Mouse (Mus musculus): ENCODE results near the gene Col15a1.
A peak's percentile ranks its signal among the peaks of the same experiment; 100 is the strongest.

The Col15a1 gene

DNA sequence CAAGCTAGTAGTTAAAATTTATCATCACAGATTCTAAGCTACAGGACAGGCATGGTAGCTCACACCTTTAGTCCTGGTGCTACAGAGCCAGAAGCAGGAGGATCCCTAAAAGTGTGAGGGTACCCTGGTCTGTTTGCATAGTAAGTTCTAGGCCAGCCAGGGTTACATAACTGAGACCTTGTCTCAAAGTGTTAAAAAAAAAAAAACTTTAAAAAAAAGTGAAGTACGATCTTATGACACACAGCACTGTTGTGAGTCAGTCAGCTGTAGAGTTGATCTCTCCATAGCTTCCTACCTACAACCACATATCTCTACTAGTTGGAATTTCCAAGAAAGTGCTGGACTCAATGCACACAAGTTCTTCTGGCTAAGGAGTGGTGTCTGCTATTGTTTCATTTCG, 67.0 kb downstream of the Col15a1 start:
- DNase-seq: no peak

DNA sequence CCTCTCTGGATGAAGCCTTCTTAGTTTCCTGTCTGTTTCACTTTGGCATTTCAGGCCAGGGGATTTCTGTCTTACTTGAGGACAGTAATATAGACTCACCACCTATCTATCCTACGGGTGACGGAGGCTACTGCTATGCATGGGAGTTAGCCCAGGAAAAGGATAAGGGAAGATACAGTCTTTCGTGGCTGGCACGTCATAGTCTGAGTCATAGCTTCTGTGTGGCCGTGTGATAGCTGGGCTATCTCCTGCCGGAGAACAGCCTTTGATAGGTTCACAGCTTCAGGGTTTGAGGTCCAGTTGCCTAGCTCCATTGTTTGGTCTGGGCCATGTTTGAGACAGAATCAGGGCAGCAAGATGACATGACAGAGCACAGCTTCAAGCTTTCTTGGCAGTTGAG, 70.4 kb downstream of the Col15a1 start:
- DNase-seq: no peak

DNA sequence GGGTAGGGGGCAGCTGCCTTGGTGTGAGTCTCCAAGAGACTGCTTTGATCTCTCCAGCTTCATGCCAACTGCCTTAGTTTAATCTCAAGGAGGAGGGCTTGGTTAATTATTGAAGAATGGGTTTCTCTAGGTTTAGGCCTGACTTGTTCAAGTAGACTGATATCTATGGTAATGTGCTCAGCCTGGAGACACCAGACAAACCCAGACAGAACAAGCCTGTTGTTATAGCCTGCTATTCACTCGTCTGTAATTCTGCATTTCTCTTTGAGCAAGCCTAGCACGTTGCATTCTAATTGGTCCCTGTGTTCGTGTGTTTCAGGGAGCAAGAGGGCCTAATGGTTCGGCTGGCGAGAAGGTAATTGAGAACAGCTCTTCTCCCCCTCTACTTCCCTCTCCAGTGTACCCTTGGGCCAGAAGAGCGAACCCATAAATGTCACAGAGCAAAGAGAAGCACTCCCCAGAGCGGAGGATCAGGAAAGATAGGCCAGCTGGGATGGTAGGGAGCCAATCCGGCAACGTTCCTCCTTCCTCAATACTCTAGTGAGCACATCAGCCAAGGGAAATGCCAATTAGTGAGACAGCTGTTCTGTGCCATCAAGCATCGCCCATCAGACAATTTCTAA, 71.2 kb downstream of the Col15a1 start:
- DNase-seq: no peak

DNA sequence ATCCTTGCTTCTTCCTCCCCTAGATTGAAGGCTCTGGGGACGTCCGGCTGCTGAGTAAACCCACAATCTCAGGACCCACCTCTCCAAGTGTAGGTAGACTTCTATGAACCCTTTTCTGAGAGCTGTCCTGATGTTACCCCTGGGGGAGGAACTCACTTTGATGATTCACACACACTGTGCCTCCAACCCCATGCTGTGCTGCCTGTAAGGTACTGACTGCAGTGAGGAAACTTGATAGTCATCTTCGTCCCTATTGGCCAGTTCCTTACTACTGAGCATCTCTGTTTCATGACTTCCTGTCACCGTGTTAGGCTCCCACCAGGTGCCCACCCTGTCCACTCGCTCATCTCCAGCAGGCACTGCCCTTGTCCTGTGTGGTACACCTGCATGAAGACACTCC, 72.2 kb downstream of the Col15a1 start:
- DNase-seq: no peak

DNA sequence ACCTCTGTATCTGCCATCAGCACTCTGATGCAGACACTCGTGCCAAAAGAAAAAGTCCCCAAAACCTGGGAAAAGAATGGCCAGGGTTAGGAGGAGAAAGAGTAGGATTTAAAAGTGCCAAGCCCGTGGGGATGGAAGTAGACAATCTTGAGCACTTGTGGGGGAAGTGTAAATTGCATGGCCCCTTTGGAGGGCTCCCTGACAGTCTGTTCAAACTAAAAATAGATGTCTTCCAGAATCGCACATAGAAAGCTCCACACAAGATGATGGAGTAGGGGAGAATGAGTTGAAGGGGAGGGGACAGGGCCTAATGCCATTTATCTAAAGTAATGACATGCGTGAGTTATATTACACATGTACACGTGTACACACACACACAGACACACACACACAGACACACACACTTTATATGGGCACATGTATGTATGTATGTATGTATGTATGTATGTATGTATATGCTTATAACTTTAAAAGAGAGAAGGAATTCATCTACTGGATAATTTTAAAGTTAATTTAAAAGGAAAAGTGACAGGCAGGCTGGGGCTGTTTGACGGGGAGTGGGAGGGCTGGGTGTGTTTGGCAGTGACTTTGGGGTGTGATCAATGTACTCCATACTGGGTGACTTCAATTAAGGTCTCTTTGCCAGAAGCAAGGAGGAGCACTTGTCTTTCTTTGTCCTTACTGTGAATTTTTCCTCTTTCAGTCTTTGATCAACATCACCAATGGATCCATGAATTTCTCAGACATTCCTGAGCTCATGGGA, 74.1 kb downstream of the Col15a1 start:
- DNase-seq: no peak

DNA sequence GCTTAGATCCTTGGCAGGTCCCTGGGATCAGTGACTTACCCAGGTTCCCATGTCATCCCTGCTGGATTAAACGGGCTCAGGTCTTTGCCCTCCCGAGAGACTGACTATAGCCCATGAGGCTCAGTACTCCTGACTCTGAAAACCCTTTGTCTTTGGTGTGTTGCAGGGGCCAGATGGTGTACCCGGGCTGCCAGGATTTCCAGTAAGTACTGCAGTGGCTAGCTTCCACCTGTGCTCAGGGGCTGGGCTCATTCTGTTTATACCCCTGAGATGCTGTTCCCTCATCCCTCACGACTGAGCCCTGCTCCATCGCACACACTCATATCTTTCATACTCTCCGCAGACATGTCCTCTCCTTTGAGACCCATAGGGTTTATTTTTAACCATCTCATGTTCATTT, 76.3 kb downstream of the Col15a1 start:
- DNase-seq: no peak

DNA sequence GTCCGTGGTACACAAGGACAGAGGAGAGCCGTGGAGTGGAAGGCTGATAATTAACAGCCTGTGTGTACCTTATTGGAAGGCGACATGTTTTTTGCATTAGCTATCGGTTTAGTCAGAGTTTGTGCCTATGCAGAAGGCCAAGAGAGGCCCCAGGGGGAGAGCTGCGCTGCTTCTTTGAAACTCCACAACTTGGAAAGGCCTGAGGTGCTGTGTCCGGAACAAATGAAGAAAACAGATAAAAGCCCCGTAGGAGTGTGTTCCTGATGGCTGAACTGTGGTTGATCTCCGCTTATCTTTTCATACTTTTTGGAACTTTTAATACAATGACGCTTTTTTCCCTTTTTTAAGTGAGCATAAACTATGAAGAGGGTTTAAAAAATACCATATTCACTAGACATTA, 76.9 kb downstream of the Col15a1 start:
- DNase-seq: no peak

DNA sequence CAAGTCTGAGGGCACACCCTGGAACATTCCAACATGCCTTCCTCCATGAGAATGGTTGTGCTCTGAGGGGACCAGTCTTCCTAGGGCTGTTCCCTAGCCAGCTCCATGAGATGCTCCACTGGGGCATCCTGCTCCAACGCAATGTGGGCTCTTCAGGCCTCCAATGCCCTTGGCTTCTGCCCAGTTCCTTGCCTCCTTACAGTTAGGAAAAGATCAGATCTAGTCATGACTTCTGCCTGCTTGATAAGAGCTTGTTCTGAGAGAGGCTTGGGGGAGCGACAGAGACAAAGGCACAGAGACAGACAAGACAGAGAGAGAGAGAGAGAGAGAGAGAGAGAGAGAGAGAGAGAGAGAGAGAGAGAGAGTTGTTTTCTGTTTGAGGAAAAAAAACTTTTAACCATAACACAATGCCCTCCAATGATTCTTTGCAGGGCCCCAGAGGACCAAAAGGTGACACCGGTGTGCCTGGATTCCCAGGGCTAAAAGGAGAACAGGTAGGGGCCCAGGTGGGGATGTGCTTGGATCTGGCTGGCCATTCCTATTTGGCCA, 78.7 kb downstream of the Col15a1 start:
- DNase-seq: no peak

DNA sequence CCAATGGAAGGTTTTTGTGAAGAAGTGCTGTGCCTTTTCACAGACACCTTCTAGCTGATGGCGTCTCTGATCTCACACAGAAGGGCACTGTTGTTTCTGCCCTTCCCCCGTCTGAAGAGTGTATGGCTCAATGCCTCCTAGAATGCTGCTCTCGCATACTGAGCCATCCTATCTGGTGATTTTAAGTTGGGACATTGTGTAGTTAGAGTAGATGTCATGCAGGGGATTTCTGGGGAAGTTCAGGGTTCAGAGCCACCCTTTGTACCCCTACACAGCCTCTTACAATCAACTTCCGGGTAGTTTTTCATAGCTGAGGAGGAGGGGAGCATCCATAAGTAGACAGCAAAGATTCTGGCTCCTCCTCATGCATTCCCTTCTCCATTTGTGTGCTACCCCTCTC, 79.5 kb downstream of the Col15a1 start:
- no peak for DNase-seq

DNA sequence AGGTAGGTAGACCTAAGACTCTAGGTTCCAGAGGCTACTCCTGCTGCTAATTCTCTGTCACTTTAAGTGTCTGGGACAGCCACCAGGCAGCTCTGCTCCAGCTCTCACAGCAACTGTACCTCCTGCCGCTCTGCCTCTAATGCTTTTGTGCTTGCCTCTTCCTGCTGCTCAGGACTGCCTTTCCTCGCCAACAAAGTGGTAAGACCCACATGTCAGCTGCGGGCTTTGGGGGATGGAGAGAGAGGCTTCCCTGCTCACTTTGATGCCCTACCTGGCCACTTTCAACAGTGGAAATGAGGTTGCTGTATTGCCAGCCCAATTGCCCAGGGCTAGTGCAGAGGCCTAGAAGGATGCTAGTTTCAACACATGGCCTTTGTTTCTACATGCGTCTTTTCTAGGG, 80.3 kb downstream of the Col15a1 start:
- no peak for DNase-seq

DNA sequence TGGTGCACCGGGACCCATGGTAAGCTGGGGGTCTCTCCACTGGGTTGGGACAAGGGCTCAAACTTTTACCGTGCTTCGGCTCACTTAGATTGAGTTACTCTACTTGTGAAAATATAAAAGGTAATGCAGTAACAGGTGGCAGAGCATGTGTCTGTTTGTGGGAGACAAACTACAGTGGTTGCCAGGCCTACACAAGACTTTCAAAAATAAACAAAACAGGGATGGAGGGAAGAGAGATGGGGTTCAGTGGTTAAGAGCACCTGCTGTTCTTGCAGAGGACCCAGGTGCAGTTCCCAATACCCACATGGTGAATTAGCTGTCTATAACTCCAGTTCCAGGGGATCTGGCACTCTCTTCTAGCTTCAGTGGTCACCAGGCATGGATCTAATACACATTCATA, 81.6 kb downstream of the Col15a1 start:
- no peak for DNase-seq

DNA sequence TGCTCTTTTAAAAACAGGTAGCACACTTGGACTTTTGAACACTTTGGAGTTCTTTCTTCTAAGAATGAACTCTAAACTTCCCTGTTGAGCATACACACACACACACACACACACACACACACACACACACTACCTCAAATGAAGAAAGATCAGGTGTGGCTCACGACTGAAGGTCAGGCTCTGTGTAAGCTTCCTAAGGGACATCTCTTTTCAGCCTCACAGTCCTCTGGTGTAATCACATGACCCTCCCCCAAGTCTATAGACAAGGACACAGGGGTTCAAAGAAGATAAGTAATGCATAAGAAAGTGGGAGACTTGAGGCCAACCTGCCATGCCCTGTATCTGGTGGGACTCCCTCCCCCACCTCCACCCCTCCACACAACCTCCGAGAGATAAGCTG, 82.5 kb downstream of the Col15a1 start:
- DNase-seq: no peak

DNA sequence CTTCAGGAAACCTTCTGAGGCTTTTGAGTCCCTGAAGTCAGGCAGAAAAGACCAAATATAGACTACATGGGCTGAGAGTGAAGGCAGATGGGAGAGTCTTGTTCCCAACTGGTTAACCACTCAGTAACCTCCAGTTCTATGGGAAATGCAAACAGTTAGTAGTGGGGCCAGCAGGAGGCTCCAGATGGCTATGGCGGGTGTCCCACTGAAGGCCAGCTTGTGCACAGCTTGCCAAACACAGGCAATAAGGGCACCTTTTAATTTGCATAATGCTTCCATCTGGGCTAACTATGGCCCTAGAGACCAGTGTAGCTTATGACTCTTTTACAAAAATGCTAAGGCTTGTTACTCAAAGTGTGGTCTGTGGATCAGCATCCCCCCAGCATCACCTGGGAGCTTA, 83.1 kb downstream of the Col15a1 start:
- no peak for DNase-seq

DNA sequence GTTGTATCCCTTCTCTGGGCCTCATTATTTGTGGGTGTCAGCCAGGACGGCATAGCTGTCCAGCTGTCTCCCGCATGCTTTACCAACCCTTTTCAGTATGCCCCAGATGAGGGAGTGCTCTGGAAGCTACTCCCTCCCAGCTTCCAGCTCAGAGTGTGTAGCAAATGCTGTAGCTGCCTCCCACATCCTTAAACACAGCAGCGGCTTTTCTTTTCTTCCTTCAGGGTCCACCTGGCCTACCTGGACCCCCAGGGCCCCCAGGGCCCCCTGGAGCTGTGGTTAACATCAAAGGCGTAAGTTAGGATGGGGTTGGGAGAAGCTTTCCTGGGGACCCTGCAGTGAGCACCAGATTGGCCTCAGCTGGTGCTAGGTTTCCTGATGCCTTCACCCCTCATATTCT, 85.0 kb downstream of the Col15a1 start:
- DNase-seq: no peak

DNA sequence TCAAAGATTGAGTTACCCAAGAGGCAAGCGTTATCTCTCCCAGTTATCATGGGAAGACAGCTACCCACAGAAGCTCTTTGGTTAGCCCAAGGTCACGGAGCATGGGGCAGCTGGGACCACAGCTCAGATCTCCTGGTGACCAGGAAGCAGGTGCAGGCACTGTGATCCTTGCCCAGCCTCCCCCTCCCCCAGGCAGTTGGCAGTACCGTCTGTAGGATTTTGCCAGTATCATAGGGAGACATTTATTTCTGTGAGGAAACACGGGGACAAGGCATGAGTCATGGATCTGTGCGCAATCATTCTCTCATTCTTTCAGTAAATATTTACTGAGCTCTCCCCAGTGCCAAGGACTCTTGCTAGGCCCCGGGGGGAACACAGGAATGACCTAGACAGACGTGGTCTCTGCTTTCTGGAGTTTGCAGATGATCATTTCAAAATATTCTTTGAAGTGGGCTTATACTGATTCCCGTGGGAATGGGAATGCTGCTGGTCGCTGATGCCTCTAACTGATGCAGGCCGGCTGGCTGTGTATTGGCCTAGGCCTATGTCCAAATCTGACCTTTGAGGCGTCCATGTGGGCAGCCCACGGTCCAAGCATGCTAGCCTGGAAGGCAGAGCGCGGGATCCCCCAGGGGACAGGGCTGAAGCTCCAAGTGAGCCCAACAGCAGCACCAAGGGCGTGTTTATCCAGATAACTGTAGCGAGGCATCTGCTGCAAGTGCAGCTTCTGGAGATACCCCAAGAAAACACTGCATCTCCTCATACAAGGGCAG, 86.0 kb downstream of the Col15a1 start:
- DNase-seq: peak; percentile 18 to 48

DNA sequence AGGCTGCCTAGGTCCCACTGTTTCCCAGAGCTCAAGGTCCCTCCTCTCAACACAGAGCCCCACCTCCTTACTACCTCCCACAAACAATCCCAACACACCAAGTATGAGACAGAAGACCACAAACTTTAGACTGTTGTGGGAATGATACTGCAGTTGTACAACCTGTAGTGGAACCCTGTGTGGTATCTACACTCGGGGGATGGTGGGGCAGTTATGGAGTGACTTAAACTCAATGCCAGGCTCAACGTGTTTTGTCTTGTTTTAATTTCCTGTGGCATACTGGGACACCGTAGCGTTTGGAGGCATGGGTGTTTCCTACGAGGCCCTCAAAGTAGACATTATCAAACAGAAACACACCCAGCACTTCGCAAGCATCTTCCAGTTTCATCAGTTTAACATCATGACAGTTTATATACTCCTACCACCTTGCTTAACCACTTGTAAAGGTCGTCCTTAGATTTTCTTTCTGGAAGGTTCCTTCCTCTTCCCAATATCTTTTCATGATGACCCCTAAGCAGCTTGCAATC, 86.6 kb downstream of the Col15a1 start:
- no peak for DNase-seq

DNA sequence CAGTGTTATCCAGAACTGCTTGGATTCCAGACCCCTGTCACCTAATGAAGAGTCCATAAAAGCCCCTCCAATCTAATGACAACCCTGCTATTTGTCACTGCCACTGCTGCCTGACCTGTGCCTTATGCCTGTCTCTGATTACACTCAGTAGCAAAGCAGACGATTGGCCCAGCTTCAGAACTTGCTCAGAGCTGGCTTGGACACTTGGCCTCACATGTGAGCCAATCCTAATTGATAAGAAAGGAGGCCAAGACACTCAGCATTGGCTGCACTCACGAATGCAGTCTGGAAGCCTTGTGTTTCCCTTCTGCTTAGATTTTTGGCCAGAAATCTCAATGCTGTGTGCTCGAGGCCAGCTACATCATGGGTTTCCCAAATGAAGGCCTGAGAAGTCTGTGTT, 87.6 kb downstream of the Col15a1 start:
- DNase-seq: peak in 1 of 2 experiments; percentile 10

DNA sequence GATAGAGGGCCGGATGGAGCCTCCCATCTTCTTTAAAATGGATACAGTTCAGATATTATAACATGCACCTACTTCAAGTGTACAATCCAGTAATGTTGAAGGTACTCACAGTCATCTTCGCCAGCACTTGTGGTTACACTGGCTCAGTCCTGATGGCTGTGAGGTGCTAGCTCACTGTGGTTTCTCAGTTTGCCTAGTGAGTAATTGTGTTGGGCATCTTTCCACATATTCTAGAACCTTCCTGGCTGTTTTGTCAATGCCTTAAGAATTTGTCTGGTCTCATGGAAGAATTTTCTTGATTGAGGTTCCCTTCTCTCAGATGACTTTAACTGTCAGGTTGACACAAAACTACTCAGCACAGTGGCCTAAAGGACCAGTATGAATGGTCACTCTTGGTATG, 92.7 kb downstream of the Col15a1 start:
- DNase-seq: no peak

DNA sequence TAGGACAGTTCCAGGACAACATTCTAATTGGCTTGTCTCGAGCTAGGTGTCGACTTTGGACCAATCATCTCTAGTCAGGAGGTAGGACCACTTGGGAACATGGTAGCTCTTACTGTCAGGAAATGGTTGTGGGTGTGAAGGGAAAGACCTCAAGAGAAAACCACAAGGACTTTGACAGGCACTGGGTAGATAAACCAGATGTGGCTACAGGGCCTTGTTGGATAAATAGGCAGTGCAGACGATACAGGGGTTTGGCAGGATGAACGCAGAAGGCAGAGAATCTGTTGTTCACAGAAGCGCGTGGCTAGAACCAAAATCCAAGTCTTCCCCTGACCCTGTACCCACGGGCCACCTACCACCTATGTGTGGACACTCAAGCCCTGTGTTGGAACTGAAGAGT, 94.6 kb downstream of the Col15a1 start:
- no peak for DNase-seq

DNA sequence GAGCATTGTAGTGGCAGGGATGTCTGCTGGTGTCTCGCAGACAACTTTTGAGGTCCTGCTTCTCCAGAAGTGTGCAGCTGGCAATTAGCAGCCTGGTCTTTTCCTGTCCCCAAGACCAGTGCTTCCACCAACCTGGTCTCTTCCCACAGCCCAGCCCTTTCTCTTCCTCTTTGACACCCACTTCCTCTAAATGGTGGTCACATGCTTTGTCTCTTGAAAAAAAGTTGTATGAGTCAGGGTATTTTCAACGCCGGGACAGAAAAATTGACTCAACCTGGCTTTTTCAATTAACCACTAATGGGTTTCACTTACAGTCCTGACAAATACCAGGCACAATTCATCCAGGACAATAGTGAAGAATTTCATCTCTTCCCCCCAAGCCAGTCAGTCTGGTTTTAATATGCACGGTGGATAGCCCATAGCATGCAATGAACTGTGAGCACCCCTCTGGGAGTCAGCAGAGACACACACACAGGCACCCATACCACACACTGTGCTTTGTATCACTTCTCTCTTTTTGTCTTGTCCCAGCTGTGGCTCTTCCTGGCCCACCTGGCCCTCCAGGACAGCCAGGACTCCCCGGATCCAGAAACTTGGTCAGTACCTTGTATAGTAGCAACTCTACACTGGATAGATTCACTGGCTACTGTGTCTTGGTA, 95.5 kb downstream of the Col15a1 start:
- DNase-seq: no peak

DNA sequence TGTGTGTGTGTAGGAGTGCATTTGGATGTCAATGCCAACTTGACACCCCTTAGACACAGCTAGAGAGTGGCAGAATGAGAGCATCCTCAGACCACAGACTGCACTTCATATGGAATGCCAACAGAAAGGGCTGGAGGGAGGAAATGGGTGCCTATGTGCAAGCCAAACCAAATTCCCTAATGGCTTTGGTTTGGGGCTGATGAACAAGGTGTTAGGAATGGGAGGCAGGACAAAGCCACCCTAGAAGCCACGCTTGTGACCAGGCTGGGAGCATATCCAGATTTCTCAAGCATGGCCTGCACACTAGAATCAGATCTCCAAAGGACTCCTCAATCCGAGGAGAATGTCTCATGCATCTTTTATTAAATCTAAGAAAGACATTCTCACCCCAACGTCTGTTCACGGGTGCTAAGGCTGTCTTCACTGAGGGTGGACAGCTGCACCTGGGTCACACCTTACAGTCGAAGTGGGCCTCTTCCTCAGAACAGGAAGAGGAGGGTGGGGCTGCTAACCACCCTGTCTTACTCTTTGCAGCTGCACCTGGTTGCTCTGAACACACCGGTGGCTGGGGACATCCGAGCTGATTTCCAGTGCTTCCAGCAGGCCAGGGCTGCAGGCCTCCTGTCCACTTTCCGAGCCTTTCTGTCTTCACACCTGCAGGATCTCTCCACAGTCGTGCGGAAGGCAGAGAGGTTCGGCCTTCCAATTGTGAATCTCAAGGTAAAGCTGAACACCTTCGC, 102.1 kb downstream of the Col15a1 start:
- DNase-seq: no peak

DNA sequence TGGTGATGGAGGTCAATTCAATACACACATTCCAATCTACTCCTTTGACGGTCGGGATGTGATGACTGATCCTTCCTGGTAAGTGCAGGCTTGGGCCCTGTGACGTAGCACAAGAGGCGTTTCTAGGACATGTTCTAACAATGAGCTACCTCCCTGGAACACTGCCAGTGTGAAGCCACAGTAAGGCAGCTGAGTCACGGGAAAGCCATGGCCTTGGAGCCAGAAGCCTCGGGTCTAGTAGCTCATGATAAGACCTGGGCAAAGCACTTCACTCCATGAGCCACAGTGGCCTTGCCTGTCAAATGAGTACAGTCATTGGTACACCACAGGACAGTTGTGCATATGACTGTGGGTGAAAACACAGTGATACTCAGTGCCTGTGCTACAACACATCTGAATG, 102.9 kb downstream of the Col15a1 start:
- no peak for DNase-seq

All from kidney, postnatal 25 days (tissue).